Mouse (Mus musculus) heart, adult 8-10 months (tissue): ENCODE measurements around the gene Gm11627. TPM values are rescaled to one million over a fixed set of nuclear protein-coding genes. Genes with fewer than 3 reads are reported as not detected.
"Not testable (repeated sequence)": the region's sequence is repeated elsewhere in the genome, so short reads cannot be mapped to it uniquely, and the experiment has no call there.

Source experiments
- DNase-seq: peaks from one replicate; pipeline ENCODE4 v3.0.0; 2022; ENCODE audit warnings: low spot score
- total RNA-seq, 4 experiments: library from RNA; stranded (reverse); gene quantifications; 2 replicates each; pipeline ENCODE4 v1.2.4; 2022

Gene Gm11627
- total RNA-seq: under 1 TPM in 3 of 4 experiments, not detected in 1; 0.34 to 0.65 (median 0.60) TPM

DNA sequence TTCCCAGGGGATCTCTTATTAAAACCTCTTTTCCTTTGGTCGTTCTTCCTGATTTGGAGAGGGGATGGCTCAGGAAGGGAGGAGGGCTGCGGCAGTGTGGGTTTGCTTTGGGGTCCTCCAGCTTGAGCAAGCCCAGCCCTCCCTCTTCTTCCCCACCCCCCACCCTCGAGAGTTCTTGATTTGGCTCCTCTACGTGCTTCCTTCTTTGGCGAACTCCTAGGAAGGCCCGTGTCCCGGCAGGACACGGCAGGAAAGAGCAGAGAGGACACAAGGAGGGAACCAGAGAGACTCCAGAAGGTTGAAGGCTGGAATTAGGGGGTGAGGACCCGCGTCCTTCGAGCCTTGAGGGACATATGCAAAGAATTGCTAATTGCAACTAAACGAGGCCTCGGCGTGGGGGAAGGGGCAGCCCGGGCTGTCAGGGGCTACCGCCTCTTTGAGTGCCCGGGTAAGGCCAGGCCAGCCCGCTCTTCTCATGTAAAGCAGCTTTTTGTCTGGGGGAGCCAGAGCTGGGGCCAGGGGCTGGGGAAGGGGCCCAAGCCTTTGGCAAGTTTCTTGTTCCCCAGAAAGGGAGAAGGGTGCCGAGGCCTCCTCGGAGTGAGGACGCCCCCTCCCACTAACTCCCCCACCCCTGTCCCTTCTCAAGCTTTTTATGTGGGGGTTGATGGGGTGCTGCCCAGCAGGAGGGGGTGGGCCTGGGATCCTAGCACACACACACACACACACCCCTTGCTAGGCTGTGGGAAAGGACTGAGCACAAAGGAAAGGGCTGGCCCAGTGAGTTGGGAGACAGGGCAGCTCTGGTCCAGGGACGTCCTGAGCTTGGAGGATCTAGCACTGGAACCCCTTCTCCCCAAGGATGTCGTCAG is at the start of gene Gm11627:
Gene Gm11627, minus strand, starts transcription at position 297 of the 869 bp plus-strand sequence.
- DNase-seq: no peak

DNA sequence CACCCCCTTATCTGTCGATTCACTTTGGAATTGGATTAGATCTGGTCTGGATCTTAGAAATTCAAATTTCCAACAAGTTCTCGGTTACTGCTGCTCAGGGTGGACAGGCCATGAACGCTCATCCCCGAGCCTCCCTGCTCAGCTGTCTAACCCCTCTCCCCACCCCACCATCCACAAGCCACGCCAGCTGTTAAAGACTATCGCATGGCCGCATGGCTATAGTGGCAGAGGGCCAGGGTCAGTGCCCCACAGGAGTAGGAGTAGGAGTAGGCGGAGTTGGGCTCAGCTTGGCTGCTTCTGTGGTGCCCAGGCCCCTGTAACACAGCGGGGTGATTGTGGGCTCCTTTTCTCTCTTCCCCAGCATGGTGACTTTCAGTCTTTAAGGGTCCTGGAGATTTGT is 49.3 kb upstream of the Gm11627 start:
- no peak for DNase-seq

DNA sequence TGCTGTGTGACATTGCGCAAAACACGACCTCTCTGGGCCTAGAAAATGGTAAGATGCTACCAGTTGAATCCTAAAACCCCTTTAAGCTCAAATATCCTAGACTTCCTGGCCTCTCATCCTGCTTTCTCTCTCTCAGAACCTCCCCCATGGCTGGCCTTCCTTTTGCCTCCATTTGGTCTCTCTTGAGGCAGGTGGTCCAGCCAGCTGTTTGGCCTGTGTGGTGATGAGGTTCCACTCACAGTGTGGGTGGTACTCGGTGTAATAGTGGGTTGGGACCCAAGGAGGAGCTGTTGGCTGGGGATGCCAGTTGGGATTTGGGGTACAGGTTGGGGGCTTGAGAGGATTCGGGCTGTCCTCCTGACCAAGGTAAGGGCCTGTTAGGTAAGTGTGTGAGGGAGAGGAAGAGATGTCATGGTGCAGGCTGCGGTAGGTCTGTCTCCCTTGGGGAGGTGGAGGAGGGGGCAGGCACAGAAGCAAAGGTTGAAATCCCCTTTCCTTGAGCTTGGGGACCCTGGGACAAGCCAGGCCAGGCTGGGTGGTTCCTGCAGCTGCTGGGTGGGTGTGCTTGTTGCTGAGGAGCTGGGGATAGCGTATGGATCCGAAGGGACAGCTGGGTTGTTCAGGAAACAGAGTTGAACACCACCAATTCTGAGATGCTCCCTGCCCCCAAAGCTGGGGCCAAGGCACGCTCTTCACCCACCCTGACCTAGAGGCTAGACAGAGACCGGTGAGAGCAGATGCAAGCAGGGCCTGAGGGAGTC is 48.1 kb upstream of the Gm11627 start:
- DNase-seq: no peak

DNA sequence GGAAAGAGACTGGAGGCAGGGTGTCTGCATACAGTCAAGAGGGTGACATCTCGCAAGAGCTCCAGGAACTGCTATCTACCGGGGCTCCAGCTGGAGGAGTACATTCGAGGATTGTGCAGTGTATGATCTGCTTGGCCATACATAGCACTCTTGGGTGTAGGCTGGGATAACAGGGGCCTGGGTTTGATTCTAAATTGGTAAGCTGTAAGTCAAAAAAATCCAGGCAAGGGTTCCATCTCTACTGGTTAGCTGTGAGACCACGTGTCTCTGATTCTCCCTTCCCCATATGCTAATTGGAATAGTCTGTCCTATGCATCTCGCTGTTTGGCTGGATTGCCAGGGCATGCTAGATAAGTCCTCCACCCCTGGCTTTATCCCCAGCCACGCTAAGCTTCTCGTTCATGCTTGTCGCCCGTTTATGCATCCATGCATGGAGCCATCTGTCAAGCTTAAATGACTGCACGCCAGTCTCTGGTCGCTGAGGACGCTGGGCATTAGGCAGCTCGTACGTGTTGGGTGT is 45.7 kb upstream of the Gm11627 start:
- no peak for DNase-seq

DNA sequence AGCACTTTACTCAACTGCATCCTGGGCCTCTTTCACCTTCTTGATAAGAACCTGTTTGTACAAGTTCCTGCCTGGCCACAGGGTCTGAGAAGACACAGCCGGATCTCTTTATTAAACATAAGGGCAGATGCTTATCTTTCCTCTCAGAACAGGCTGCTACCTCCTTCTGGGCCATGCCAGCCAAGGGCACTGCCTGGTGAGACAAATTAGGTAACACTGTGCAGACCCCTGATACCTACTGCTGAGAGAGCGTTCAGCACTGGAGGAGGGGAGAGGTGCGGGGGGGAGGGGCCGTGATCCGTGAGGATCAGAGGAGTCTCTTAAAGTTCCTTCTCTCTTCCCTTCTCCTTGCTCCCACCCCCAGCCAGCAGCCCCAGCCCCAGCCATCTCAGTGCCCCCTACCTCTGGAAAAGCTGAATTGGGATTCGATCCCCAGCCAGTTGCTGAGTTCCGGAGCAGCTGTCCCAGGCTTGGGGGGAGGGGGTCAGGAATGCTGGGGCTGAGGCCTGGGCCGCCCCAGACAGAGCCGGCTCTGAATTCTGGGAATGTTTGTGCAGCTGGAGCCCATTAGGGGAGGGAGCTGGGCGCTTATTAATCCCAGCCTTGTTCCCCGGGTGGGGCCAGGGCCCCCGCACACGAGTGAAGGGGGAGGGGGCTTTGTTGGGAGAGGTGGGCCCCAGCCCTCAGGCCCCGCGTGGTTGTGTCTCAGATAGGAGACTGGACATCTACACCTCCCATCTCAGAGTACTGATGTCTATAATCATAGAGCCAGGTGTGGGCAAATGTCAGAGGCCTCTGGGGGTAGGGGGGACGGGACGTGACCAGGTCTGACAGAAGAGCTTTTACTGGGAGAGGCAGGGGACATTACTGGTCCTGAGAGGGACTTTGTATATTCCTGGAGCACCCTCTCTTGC is 44.9 kb upstream of the Gm11627 start:
- no peak for DNase-seq

DNA sequence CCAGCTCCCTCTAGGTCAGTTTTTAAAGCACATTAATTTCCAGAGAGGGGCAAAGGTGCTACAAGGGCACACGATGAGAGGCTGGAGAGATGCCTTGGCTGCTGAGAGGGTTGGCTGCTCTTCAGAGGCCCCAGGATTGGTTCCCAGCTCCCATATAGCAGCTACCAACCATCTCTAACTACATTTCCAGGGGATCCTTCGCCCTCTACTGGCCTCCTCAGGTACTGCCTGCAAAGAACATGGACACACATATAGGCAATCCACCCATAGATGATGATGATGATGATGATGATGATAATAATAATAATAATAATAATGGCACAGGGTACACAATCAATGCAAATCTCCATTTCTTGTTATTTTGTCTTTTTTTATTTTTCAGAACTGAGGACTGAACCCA is 40.2 kb upstream of the Gm11627 start:
- no peak for DNase-seq

DNA sequence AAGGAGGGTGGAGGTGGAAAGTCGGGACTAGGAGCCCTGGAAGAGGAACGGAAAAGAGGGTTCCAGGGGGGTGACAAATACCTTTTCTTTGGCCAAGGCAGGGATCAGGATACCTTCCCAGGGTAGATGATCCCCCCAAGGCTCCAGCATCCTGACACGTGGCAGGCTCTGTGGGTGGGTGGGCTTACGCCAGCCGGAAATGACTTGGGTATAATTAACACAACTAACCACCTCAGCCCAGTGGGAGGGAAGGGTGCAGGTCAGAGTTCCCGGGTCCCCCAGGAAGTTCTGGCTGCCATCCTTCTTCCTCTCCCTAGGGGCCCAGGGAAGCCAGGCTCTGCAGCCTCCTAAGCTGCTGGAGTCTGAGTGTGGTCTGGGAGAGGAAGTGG is 32.0 kb upstream of the Gm11627 start:
- DNase-seq: no peak

DNA sequence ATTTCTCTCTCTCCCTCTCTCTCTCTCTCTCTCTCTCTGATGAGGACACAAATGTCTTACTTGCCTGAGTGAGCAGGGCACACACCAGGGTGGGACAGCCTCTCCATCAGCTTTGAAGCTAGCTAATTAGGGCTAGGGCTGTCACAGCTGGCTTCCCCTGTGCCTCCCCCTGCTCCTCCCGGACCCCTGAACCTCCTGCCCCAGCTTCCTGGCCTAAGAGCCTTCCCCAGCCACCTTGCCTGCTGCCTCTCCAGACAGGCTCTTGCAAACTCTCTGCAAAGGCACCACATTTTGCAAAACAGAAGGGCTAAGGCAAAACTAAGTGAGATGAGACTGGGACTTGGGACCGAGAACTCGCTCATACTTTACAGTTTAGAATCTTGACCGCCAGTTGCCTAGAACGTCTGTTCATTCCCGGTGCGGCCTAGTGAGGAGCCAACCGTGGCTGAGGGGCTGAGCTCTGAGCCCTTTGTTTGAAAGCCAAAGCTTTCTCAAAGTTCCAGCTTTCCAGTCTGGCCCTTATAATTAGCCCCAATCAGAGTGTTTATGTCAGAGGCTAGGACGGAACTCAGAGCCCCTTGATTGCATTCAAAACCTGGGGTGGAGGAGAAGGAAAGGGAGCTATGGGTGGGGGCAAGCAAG is 31.5 kb upstream of the Gm11627 start:
- no peak for DNase-seq

DNA sequence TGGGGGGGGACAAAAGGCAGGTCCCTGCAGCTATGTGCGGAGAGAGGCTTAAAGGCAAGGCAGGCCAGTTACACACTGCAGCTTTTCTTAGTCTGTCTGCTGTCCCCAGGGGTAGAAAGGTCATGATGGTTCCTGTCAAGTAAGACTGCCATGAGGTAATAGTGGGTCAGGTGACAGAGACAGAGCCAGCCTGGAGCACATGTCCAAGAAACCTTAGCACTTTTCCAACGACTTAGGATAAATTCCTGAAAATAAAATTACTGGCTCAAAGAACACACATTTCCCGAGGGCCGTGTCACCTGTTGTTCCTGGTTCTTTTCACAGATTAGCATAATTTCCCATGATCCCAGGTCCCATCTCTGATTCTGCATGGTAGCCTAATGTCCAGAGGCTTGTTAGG is 31.0 kb upstream of the Gm11627 start:
- DNase-seq: no peak

DNA sequence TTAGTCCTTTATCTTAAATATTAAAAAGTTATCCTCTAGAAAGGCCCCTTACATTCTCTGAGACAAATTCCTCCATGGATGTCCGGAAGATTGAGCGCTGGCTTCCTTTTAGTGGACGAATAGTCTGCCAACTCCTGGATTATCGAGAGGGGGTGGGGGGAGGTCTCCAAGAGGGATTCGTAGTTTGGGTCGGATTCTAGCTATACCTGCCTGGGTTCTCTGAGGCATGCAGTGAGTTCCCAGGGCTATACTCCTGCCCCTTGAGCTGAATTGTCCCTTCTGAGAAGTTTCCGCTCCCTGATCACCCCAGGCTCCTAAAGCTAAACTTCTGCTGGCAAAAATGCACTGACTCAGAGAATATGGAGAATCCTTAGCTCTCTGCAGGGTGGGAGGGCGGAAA is 30.2 kb upstream of the Gm11627 start:
- no peak for DNase-seq

DNA sequence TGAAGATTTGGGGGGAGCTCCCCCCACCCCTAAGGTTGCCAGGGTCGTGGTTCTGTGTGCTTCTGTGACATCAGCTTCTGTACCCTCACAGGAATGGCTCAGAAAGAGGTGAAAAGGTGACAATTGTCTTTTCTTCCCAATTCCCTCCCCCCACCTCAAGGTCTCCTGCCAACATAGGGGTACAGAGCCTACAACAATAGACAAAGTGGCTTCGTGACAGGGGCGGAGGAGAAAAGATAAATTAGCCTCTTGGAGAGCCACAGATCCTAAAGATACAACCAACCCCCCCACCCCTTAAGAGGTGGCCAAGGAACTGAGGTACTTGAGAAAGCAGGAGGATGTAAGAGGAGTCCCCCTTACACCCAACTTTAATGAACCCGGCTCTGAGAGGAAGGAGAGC is 29.4 kb upstream of the Gm11627 start:
- no peak for DNase-seq

DNA sequence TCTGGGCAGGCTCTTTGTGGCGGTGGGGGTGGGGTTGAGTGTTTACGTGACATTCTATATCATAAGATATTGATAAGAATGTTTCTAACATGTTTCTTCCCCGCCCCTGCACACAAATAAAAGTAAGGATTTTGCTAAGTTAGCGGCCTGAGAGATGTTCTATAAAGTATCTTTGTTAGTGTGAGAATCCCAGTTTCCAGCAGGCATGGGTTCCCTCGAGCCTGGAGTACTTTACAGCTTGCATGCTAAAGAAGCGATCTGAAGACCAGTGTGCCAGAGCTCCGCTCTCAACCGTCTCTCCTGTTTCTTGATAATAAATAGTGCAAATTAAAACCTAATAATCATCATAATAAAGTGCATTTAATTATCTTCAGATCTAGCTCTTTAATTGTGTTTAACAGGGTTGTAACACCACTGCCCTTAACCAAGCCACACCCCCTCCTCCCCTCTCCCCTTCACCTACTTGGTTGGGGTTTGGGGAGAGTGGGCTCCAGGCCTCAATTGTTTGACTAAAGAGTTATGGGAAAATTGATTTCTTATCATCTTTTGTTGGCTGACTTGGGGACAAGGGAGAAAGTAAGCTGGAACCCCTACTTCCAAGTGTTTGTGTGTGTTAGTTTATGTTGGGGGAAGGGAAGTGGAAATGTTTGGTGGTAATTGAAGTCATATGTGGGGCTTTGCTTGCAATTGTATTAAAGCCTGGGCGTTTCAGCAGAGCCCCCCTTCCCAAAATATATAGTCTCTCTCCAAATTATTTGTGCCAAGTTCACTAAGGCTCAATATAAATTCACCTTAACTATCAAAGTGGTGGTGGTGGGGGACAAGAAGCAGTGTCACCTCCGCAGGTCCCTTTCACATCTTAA is 28.7 kb upstream of the Gm11627 start:
- no peak for DNase-seq

DNA sequence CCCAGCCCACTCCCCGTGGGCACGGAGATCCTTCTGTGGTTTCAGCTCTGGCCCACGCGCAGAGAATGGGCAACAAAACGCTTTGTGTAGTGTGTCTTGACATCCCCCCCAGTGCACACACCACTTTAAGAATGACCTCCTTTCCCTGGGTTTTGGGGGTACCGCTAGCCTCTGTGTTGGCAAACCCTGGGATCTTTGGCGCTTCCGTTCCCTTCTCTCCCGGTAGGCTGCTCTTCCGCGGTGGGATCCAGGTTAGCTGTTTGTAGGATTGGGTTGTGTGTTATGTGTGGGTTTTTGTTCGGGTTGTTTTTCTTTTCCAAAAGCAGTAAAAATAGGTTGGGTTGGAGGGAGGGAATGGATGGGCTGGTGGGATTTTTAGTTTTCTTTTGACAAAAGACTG is 27.9 kb upstream of the Gm11627 start:
- not testable (repeated sequence) for DNase-seq

DNA sequence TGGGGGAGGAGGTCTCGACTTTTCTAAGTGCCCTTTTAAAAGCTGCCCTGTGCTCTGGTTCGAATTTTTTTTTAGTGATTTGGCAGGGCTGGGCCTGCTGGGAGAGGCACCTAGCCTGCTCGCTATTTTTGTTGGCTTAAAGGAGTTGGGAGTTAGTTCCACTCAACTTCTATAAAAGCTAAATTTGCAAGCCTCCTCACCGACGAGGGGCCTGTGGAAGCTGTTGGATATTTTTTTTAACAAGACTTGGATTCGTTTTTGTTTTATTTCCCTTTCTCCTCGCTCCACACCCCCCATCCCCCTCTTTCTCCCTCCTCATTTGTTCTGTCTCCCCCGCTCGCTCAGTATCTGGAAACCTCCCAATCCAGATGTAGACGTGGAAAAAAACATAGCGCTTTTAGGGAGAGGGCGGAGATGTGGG is 27.5 kb upstream of the Gm11627 start:
- DNase-seq: no peak

DNA sequence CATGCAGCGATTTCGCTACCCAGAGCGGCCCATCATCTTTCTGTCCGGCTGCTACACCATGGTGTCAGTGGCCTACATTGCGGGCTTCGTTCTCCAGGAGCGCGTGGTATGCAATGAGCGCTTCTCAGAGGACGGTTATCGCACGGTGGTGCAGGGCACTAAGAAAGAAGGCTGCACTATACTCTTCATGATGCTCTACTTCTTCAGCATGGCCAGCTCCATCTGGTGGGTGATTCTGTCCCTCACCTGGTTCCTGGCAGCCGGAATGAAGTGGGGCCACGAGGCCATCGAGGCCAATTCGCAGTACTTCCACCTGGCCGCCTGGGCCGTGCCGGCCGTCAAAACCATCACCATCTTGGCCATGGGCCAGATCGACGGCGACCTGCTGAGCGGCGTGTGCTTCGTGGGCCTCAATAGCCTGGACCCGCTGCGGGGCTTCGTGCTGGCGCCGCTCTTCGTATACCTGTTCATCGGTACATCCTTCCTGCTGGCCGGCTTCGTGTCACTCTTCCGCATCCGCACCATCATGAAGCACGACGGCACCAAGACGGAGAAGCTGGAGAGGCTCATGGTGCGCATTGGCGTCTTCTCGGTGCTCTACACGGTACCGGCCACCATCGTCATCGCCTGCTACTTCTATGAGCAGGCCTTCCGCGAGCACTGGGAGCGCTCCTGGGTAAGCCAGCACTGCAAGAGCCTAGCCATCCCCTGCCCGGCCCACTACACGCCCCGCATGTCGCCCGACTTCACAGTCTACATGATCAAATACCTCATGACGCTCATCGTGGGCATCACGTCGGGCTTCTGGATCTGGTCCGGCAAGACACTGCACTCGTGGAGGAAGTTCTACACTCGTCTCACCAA is 26.5 kb upstream of the Gm11627 start:
- no peak for DNase-seq

DNA sequence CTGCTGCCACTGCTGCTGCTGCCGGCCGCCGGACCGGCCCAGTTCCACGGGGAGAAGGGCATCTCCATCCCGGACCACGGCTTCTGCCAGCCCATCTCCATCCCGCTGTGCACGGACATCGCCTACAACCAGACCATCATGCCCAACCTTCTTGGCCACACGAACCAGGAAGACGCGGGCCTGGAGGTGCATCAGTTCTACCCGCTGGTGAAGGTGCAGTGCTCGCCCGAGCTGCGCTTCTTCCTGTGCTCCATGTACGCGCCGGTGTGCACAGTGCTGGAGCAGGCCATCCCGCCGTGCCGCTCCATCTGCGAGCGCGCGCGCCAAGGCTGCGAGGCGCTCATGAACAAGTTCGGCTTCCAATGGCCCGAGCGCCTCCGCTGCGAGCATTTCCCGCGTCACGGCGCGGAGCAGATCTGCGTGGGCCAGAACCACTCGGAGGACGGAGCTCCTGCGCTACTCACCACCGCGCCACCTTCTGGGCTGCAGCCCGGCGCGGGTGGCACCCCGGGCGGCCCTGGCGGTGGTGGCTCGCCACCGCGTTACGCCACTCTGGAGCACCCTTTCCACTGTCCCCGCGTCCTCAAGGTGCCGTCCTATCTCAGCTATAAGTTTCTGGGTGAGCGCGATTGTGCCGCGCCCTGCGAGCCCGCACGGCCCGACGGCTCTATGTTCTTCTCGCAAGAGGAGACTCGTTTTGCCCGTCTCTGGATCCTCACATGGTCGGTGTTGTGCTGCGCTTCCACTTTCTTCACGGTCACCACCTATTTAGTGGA is 25.7 kb upstream of the Gm11627 start:
- no peak for DNase-seq

DNA sequence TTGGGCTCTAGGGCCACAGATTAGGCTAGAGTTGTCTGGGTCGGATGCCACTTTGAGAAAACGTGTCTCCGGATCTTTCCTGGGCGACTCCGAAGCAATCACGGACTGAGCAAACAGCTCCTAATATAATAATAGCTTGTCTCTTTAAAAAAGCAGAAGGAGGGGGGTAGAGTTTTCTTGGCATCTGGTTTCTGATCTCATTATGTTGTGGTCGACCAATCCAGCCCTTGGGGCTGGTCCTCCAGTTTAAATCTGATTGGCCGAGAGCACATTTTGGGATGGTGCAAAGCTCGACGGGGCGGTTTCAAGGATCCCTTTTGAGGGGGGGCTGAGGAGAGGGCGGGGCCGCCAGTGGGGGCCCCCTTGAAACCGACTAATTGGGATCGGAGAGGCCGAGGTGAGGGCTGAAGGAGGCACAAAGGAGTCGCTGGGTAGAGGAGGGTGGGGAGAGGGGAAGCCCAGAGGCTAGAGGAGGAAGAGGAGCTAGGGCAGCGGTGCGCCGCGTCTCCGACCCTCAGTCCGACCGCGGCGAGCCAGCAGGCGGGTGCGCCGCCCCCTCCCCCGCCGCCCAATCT is 24.8 kb upstream of the Gm11627 start, which contains the start of gene Fzd2:
Gene Fzd2, plus strand, starts transcription at position 387 of the 575 bp plus-strand sequence.
- peak; percentile 90 for DNase-seq

DNA sequence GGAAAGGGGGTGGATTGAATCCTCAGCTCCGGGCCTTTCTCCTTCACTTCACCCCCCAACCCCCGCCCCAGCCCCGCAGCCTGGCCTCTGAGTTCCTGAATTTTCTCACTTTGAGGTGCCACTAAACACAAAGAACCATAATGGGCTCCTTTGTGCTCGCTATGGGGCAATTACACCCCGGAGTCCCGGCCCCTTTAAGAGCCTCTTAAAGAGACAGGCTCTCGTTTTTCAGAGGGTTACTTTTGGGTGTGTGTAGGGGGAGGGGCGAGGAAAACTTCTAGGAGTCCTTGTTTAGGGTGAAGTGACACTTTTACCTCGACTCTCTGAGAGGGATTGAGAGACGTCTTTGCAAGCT is 24.2 kb upstream of the Gm11627 start:
- DNase-seq: peak; percentile 69
